Mouse (Mus musculus) ES-E14 (cell line): ENCODE measurements around the gene Wnt5a. TPM values are rescaled to one million over a fixed set of nuclear protein-coding genes. Genes with fewer than 3 reads are reported as not detected.

ENCODE experiments used
- DNase-seq: peaks from one replicate; pipeline ENCODE4 v3.0.0-alpha.2; 2013; ENCODE audit warnings: low read depth, low spot score
- H3K27ac ChIP-seq: 2 replicates; pipeline ENCODE4 v1.5.1; 2012; ENCODE audit warnings: low read depth, mild to moderate bottlenecking, low read length, moderate library complexity, mixed read lengths; ENCODE audit not compliant: poor library complexity, insufficient read depth, severe bottlenecking
- H3K36me3 ChIP-seq: 2 replicates; pipeline ENCODE4 v1.6.1; 2012; ENCODE audit warnings: mild to moderate bottlenecking, low read length, moderate library complexity, mixed read lengths; ENCODE audit not compliant: control insufficient read depth, poor library complexity, insufficient read depth, severe bottlenecking
- H3K4me1 ChIP-seq, 2 experiments: fragments of 150-350 bp in 1 of 2; sonication (generic) in 1 of 2; 2 replicates each; pipeline ENCODE4 v1.6.1; 2012; ENCODE audit warnings: low read length in 2 of 2, mild to moderate bottlenecking in 1 of 2, mixed read lengths in 1 of 2; ENCODE audit not compliant: control insufficient read depth in 2 of 2, insufficient read depth in 2 of 2, poor library complexity in 1 of 2
- H3K4me3 ChIP-seq, 2 experiments: fragments of 150-350 bp in 1 of 2; sonication (generic) in 1 of 2; 2 replicates each; pipeline ENCODE4 v1.5.1; 2012; ENCODE audit warnings: low read length in 2 of 2, low read depth in 1 of 2, mild to moderate bottlenecking in 1 of 2, mixed read lengths in 1 of 2; ENCODE audit not compliant: insufficient read depth in 1 of 2, poor library complexity in 1 of 2, severe bottlenecking in 1 of 2
- H3K9ac ChIP-seq: 2 replicates; pipeline ENCODE4 v1.6.1; 2012; ENCODE audit warnings: low read depth, mild to moderate bottlenecking, low read length, mixed read lengths; ENCODE audit not compliant: poor library complexity, insufficient read depth, severe bottlenecking
- H3K9me3 ChIP-seq: fragments of 150-350 bp; sonication (generic); 2 replicates; pipeline ENCODE4 v1.6.1; 2012; ENCODE audit warnings: low read depth, mild to moderate bottlenecking, low read length; ENCODE audit not compliant: control insufficient read depth, insufficient read depth
- CHD2 ChIP-seq: IDR thresholded peaks from 2 replicates; pipeline ENCODE4 v1.6.1; 2014; ENCODE audit warnings: mild to moderate bottlenecking, low read depth, low read length, inconsistent platforms
- HCFC1 ChIP-seq: IDR thresholded peaks from 2 replicates; pipeline ENCODE4 v1.6.1; 2012; ENCODE audit warnings: low read length, inconsistent platforms, borderline replicate concordance; ENCODE audit not compliant: insufficient read depth
- MAFK ChIP-seq: IDR thresholded peaks from 2 replicates; pipeline ENCODE4 v1.6.1; 2014; ENCODE audit warnings: mild to moderate bottlenecking, low read depth, low read length, inconsistent platforms; ENCODE audit not compliant: insufficient read depth
- ZC3H11A ChIP-seq: IDR thresholded peaks from 2 replicates; pipeline ENCODE4 v1.6.1; 2012; ENCODE audit warnings: low read depth, mild to moderate bottlenecking, inconsistent platforms, low read length, borderline replicate concordance
- ZNF384 ChIP-seq: IDR thresholded peaks from 2 replicates; pipeline ENCODE4 v1.6.1; 2012; ENCODE audit warnings: low read depth, low read length, inconsistent platforms
- in situ Hi-C, 2 experiments: fragments of 600-800 bp; cut with MboI; formaldehyde crosslinking; loops; one replicate each; pipeline ENCODE4 v1.15.1; 2025; ENCODE audit warnings: low sequenced_read_pairs in 2 of 2, inconsistent platforms in 1 of 2; ENCODE audit not compliant: unreplicated experiment in 2 of 2
- total RNA-seq: library from RNA; depleted of rRNA; stranded (reverse); fragments of 300-350 nt; gene quantifications from 2 replicates; pipeline ENCODE4 v1.2.3, GENCODE M21; 2012

The Wnt5a gene
- total RNA-seq, 1 experiment = 4.9 TPM

DNA sequence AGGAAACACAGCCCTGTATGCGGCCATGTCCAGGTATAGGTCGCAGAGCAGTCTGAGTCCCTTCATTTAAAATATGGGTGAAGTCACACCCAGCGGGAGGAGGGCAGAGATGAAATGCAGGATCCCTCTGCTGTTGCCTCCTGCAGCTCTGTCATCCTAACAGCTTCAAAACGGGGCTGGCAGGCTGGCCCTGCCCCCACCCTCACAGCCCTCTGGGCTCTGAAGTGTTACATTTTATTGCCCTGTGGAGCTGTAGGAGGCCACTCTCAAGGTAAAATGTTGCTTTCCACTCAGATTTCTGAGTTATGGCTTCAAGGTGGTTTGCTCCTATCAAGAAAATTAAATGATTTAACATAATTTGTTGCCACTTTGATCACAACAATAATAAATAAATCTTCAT lies 34.9 kb upstream of the Wnt5a start:
- TF ChIP-seq MAFK (no peak), HCFC1 (no peak), CHD2 (no peak), ZNF384 (no peak), ZC3H11A (no peak)
- DNase-seq = no peak
- no peak overlapping the region for H3K4me3 ChIP-seq
- no peak overlapping the region for H3K9ac ChIP-seq
- H3K4me1 ChIP-seq = 0 out of 4 replicates have a peak, but pooled peaks cover 0 to 2% of the 10 kb centered on the region in 2 experiments
- H3K9me3 ChIP-seq = no peaks in the 10 kb centered on the region
- H3K27ac ChIP-seq = no peak overlapping the region
- in situ Hi-C loops = no loop called here
- H3K36me3 ChIP-seq = no peaks in the 10 kb centered on the region

DNA sequence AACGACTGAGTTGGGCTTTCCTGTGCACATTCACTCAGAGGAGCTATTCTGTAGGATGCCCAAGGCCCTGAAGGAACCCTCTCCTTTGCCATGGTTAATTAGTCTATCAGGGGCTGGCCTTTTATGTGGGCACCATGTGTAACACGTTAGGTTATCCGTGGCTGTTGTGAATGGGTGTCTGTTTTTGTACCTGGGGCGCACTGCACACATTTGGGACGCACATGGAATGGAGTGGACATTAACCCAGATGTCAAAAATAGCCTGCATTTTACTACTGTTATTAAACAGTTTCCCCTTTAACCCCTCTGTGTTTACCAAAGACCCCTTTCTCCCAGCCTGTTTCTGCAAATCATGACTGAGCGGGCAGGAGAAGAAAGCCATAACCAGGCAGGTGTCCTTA lies 34.3 kb upstream of the Wnt5a start:
- Histone ChIP-seq H3K4me1 (0 out of 4 replicates have a peak, but pooled peaks cover 0 to 2% of the 10 kb centered on the region in 2 experiments), H3K9ac (no peak overlapping the region), H3K36me3 (no peaks in the 10 kb centered on the region), H3K27ac (no peak overlapping the region), H3K9me3 (no peaks in the 10 kb centered on the region), H3K4me3 (no peak overlapping the region)
- in situ Hi-C loops = no loop called here
- DNase-seq = no peak
- TF ChIP-seq MAFK = no peak
- TF ChIP-seq CHD2 = no peak
- TF ChIP-seq HCFC1 = no peak
- TF ChIP-seq ZNF384 = no peak
- TF ChIP-seq ZC3H11A = no peak

DNA sequence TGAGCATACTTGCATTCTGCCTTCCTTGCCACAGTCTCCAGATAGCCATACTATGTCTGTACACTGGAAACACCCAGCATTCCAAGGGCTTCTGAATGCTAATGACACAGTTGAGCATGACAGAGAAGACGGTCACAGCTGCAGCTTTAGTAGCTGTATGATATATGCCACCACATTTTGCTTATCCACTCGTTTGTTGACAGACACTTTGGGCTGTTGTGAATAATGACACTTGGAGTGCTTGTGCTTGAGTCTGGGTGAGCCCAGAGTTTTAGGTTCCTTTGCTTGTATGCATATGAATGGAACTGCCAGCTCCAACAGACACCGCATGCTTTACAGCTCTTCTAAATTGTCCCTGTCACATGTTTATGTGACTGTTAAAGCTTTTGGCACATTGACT lies 29.5 kb upstream of the Wnt5a start:
- H3K36me3 ChIP-seq = no peaks in the 10 kb centered on the region
- H3K4me1 ChIP-seq = 0 out of 4 replicates have a peak, but pooled peaks cover 0 to 2% of the 10 kb centered on the region in 2 experiments
- H3K9me3 ChIP-seq = no peaks in the 10 kb centered on the region
- no peak overlapping the region for H3K27ac ChIP-seq
- no peak overlapping the region for H3K9ac ChIP-seq
- H3K4me3 ChIP-seq = no peak overlapping the region
- TF ChIP-seq CHD2 (no peak), HCFC1 (no peak), ZC3H11A (no peak), ZNF384 (no peak), MAFK (no peak)
- in situ Hi-C loops = loop anchor here in 1 of 2 experiments (25.0 kb wide), 1 partner anchor 663 kb away; no protein-coding TSS in a partner anchor
- DNase-seq = no peak

DNA sequence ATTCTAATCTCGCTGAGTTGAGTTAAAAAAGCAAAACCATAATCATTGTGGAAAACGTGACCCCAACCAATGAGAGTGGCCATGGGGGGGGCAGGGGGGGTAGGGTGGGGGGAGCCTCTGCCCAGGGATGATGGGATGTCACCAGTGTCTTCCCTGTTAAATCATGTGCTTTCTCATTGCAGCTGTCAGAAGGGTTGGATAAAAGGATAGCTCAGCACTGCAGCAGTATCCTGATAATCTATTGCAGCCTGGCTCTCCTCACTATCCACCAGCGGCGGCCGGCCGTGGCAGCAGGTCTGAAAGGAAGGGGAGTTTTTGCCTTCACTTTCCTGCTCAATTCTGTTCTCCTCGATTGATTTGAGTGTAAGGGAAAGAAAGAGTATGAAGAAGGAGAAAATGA lies 29.1 kb upstream of the Wnt5a start:
- TF ChIP-seq MAFK (no peak), CHD2 (no peak), ZC3H11A (no peak), HCFC1 (no peak), ZNF384 (no peak)
- Histone ChIP-seq H3K27ac (no peak overlapping the region), H3K36me3 (no peaks in the 10 kb centered on the region), H3K9me3 (no peaks in the 10 kb centered on the region), H3K4me1 (0 out of 4 replicates have a peak, but pooled peaks cover 0 to 2% of the 10 kb centered on the region in 2 experiments), H3K4me3 (no peak overlapping the region), H3K9ac (no peak overlapping the region)
- in situ Hi-C loops = loop anchor here in 1 of 2 experiments (25.0 kb wide), 1 partner anchor 663 kb away; no protein-coding TSS in a partner anchor
- no peak for DNase-seq
